Mouse (Mus musculus) adrenal gland, postnatal 14 days (tissue): Measurements from ENCODE around the gene Tomm22. TPM values are rescaled to one million over a fixed set of nuclear protein-coding genes. Genes with fewer than 3 reads are reported as not detected.

Experiments
- DNase-seq: peaks from one replicate; pipeline ENCODE4 v3.0.0; 2021; ENCODE audit warnings: mixed read lengths
- total RNA-seq: library from RNA; stranded (reverse); gene quantifications from 2 replicates; pipeline ENCODE4 v1.2.3, GENCODE M21; 2021

Gene Tomm22
- total RNA-seq, 1 experiment from 2014 or later, result 116 TPM

DNA sequence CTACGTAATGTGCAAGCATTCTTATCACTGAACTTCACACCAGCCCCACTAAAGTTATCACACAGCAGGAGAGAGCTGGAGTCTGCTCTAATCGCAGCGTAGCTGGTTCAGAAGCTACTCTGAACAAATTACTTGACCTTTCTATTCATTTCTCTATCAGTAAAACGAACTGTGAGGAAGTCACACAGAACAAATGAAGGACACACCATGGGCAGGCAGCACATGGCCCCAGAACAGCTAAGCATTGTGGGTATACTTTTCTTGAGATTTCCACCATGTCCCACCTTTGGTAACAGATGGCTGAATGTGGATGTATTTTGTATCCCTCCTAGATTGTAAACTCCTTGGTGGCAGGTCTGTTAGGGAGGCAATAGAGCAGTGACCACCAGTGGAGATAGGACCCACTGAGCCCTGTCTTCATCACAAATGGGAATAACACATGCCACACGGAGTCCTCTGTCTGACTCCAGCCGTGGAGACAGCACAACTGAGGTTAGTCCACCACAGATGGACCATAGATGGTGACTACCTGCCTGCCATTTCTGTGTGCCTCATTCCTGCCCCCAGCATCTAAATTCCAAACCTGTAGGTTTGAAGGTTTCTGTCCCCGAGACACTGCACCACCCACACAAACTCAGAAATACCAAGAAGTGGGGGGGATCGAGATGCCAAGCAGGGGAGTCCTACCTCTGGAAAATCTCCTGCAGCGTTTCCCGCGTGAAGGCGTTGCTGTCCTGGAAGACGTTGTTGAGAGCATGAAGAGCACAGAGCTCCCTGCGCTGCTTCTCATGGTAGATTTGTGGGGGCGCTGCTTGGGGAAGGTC is 15.6 kb downstream of the Tomm22 start:
- no peak for DNase-seq

DNA sequence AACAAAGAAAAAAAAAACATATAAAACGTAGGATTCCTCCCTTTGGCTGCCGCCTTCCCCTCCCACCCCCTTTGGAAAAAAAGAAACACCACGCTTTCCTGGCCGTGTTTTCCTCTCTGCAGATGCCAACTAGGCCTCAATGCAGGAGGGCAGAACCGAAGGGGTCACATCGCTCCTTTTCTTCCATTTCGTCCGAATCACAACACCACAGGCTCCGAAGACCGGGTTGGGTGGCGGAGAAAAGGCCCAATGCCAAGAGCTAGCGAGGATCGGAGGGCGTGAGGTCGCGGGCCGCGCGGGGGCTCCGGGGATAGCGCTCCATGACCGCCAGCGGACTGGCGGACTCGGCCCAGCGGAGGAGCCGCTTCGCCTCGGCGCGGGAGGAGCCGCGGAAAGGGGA is 16.5 kb downstream of the Tomm22 start:
- DNase-seq, result peak; percentile 64

DNA sequence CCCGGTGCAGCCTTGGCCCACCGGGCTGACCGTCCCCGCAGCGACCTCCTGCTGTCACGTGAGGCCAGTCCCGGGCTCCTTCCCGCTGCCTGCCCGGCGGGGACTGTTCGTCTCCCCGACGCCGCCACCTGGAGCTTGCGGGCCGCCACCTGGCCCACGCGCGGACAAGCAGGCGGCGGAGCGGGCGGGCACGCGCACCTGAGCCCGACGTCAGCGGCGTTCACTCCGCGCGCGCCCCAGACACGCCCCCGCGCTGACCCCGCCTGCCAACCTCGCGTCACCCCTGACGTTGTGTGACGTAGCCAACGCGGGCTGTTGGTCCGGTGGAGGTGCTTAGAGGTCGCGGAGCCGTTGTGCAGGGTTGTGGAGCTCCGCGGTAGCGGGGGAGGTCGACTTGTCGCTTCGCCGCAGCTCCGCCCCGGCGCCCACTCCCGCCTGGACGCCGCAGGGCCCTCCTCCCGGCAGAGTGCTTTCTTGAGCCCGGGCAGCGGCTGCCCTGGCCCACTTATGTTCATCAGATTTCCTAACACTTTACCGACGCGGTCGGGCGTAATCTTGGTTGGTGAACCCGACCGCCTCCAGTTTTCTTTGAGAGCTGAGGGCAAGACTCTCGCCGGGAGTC is 17.1 kb downstream of the Tomm22 start, which contains the start of gene Josd1:
TSS of gene Josd1 (minus strand) at position 274 of the 622 bp plus-strand sequence.
- peak; percentile 98 for DNase-seq

DNA sequence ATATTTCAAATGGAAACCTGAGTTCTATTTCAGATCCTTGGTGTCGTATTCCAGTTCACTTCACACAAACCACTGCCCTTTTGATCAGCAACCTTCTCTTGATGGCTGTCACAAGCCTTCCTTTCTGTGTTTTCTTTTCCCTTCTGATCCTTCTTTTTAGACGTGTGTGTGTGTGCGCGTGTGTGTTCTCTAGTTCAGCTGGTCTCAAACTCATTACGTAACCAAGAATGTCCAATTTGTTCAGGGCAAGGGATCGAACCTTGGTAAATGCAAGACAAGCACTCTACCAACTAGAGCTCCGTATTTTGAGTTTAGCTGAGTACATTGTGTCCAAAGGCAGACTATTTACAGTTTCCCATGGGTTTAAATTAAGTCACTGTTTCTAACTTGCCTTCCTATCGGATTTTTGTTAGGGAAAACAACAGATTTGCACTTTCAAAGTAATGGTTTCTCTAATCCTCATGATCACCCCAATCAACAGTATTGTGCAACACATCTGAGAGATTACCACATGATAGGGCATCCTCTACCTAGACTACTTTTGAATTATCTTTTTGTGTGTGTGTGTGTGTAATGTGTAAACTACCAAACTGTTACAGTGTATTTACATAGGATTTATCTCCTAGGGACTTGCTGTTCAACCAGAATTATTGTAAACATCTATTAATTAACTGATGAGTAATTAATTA is 17.8 kb downstream of the Tomm22 start:
- no peak for DNase-seq

DNA sequence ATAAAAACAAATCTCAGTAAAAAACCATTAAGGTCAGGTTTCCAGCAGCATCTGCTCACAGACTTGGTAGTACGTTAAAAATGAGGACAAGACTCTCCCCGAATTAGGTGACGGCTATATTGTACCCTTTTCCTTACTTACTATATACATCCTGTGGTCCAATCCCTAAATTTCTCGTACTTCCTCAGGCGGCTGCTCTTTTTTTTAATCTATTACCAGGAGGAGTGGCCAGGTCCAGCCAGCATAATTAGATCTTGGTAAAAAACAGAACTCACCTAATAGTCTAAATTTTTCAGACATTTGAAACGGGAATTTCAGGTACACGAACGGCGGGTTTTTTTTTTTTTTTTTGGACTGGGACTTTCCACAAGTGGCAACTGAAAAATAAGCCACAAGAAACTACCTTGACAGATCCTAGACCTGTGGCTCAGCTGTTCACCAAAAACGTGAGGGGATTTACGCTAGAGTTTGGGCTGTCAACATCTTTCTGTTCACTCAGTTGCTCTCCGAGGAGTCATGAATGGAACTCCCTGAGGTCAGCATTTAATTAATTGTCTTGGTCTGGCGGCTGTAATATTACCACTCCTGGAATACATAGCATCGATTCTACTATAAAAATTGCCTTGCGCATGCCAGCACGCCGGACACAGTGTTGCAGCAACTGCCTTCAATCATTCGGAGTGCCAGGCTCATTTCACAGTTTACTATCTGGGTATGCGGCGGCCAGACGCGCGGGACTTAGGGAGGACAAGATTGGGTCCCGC is 19.2 kb downstream of the Tomm22 start:
- DNase-seq, result no peak

DNA sequence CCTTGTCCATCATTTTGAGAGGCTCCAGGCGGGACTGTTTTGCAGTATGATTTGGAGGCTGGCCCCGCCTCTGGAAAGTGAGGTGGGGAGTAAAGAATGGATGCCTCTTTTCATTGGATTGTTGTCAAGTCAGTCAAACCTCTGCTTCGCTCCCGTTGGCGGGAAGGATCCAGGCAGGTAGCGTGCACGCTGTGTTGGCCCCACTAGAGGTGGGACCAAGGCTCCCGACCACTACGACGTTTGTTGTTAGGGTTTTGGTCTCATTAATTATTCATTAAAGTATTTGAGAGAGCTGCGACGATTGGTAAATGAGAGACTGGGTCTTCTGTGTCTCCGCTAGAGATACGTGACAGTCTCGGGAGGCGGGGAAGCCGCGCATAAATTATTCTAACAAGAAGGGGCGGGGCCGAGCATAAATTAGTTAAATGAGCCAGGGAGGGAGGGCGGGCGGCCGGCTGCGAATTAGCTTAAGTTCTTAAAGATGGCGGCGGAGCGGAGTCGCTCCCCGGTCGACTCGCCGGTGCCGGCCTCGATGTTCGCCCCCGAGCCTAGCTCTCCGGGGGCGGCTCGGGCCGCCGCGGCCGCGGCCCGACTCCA is 19.9 kb downstream of the Tomm22 start, which contains the start of gene Gtpbp1:
TSS of gene Gtpbp1 (plus strand) at position 420 of the 597 bp plus-strand sequence.
- peak; percentile 97 for DNase-seq

DNA sequence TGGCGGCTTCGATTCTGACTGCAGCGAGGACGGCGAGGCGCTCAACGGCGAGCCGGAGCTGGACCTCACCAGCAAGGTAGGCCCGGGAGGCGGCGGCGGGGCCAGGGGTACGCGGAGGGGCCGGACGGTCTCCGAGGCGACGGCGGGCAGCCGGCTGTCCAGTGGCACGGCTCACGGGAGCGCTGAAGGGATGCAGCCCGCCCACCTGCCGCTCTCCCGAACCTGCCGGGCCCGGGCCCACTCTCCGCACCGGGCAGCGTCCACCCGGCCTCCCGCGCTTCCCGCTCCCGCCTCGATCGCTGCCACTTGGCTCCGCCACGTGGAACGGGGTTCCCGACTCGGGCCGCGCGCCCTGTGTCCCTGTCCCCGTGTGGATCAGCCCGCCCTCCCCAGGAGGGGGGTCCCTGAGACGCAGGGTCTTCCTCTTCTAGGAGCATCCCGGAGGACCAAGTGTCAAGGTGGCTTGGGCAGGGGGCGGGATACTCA is 20.4 kb downstream of the Tomm22 start:
- no peak for DNase-seq

DNA sequence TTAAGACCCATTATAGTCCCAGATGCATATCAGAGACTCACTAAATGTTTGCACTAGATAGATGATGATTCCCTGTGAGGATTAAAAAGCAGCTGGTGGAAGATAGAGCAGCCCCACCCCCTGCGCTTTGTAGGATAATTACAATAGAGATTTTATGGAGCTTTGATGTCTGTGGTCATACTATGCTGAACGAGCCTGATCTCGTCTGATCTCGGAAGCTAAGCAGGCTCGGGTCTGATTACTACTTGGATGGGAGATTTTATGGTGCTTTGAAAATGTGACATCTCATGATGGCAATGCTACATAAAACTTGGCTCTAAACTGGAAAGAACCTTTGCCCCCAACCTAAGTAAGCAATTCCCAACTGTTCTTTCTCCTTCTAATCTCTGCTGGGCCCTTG is 21.7 kb downstream of the Tomm22 start:
- no peak for DNase-seq

DNA sequence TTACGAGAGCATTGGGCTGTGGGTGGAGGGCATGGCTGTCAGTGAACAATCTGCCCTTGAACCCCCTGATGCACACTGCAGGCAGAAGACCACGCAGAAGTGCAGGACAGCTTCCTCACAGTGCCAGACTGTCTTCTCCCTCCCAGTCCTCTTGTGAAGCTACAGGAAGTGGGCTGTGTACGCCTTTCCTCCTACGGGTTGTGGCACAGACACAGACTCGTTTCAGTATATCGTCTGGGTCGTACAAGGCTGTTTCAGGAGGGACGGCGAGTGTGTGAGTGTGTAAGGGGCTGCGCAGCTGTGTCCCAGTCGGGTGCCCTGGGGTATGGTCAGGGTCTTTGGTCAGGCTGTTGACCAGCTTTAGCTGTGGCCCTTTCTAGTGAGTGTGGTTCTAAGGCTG is 23.1 kb downstream of the Tomm22 start:
- DNase-seq, result no peak

DNA sequence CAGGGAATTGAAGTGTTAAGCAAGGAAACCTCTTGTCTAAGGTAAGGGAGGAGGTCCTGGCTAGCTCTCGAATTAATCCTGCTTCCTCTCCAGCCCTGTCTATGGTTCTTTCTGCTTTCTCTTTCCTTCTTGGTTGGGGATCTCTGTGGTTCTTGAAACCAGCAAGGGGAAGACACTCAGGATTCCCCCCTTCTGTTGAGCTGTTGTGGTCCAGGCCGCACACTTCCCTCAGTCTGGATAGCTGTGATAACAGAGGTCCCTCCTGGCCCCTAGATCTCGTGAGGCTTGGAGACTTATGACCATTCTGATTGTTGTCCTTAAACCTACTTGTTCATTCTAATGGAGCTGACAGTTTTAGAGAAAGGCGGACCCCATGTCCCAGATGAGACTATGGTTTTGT is 23.9 kb downstream of the Tomm22 start:
- no peak for DNase-seq

DNA sequence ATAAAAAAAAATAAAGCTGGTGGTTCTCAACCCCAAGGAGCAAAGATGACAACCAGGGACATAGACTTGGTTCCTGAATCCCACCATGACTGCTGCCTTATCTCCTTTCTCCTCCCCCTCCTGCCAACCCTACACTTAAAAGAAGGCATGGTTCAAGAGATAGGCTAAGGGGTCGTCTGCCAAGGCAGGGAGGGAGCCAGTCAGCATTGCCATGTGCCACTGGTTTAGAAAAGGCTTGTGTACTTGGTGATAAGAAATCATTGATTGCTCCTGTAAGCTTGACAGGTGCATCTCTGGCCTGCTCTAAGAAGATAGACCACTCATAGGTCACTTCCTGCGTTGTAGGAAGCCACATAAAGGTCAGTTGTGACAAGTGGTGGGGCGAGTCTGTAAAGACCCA is 24.9 kb downstream of the Tomm22 start:
- no peak for DNase-seq

DNA sequence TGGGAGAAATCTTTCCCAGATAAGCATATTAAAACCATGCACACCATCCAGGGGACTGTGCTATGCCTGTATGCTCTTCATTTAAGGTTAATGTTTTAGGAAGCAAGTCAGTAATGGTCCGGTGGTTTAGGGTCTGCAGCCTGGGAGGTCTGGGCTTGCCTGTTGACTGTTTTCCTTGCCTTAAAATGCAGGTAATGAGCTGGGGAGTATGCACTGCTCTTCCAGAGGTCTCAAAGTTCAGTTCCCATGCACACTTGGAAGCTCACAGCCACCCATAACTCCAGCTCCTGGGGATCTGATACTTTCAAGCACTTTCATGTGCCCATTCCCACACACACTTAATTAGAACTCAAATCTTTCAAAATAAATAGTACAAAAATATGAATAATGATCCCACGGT is 25.8 kb downstream of the Tomm22 start:
- no peak for DNase-seq

DNA sequence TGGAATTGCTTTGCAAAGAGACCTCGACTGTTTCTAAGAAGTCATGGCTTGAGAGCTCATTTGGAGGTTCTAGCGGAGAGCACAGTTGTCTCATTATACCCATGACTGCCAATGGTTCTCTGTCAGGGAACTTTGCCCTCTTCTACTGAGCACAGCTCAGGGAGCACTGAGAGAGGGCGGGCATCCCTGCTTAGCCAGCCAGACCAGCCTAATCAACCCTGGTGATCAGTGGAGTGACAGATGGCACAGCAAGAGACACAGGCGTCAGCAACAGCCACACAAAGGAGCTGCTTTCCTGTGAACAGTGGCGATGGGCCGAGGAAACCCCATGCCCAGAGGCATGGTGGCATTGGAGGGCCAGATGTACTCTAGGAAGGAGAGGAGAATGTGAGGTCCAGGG is 26.4 kb downstream of the Tomm22 start:
- no peak for DNase-seq

DNA sequence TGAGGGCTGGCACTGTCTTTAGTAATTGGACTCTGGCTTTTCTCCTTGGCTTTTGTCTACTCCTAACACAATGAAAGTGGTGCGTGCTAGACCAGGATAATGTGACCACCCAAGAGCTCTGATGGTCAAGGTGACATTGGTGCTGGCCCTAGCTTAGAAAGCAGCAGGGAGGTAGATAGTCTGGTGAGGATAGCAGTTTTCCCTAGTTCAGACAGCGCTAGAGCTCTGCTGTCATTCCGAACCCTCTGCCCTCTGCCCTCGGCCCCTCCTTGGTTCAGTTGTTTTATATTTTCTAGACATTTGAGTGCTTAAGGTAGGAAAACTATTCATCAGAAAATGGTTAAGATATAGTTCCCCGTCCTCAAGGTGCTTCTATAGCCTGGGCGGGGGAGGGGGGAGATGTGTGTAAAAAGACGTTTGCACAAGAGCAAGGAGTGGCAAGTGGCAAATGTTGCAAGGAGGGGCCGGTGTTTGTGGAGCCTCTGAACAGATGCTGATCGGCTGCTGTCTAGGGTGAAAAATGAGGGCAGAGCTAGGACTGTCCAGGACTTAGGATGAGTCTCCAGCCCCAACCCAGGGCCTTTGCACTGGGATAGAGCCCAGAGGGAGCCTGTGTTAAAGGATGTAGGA is 27.0 kb downstream of the Tomm22 start:
- no peak for DNase-seq

DNA sequence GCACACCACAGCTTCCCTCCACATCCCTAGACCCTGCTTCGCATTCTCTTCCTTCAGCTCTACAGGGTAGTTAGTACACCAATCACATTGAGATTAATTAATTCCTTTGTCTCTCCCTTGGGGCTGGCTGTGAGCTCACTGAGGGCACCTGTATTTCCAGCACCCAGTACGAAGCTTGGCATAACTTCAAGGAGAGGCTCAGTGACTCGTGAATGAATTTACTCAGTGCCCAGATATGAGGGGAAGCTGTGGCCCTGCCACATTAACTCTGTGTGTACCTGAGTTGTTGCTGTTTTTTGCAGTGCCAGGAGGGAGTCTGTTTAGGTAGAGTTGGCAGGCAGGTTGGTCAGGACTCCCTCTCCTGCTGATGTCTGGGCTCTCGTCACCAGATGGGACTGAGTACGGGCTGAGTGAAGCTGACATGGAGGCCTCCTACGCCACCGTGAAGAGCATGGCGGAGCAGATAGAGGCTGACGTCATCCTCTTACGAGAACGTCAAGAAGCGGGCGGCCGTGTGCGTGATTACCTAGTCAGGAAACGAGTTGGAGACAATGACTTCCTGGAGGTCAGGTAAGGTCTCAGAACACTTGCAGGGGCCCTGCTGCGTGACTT is 36.0 kb downstream of the Tomm22 start:
- DNase-seq, result no peak

DNA sequence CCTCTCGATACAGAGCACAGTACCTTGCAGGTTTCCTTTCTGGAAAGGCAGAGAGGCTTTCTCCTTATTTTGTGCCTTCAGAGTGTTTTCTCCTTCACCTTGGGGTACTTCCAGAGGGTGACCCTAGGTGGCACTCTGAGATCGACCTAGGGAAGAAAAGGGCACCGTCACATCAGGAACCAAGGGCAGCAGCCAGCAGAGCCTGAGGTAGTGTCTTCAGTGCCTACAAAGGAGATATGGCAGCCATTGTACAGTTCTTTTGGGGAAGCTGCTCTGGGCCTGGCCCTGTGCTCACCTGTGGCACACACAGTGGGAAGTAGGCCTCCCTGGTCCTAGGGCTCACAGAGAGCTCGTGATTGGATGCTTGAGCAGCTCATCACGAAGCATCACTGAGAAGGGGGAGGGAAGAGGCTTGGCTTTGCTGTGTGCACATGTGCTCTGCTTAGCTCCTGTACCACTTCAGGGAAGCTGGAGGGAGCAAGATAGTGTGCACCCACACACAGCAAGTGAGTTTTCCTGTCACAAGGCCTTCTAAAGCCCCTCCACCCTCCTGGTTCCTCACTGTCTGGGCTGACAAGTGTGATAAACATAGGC is 37.7 kb downstream of the Tomm22 start:
- no peak for DNase-seq

DNA sequence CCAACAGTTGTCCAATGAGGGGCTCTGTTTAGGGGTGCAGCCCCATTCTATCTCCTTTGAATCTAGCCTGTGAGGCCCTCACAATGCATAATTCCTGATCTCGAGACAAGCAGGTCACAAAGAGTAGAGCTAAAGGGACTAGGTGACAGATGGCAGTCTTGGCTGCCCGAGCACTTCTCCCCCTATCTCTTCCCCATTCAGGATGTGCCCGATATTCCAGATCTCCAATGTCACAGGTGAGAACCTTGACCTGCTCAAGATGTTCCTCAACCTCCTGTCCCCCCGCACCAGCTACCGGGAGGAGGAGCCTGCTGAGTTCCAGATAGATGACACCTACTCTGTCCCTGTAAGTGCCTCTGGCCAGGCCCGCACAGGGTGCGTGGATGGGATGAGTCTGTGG is 45.0 kb downstream of the Tomm22 start:
- DNase-seq, result no peak

DNA sequence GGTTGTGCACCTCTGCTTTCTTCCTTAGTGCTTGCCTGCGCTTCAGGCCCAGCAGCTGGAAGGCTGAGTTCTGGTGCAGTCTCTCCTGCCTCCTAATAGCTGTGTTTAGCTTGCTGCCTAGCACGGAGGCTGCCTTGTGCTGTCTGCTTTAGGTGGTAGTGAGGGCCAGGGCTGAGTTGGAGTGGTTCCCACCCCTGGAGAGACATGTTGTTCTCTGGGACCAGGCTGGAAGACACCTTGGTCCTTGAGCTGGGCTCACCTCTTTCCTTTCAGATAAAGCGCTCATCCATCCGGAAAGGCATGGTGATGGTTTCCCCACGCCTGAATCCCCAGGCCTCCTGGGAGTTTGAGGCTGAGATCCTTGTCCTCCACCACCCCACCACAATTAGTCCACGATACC is 46.0 kb downstream of the Tomm22 start:
- no peak for DNase-seq

DNA sequence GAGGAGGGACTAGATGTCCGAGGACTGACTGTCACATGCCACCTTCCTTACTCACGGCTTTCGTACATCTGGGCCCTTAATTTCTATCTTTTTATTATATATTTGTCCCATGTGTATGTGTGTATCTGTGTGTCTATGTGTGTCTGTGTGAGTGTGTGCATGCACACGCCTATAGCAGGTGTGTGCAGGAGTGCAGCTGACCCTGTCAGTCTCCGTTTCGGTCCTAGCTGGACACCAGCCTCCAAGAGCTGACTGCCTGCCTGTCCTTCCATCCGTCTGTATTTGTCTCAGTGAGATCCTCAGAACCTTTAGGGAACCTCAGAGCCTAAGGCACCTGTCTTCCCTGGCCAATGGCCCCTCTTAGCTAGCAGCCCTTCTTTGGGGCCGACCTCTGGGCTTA is 49.6 kb downstream of the Tomm22 start:
- no peak for DNase-seq

DNA sequence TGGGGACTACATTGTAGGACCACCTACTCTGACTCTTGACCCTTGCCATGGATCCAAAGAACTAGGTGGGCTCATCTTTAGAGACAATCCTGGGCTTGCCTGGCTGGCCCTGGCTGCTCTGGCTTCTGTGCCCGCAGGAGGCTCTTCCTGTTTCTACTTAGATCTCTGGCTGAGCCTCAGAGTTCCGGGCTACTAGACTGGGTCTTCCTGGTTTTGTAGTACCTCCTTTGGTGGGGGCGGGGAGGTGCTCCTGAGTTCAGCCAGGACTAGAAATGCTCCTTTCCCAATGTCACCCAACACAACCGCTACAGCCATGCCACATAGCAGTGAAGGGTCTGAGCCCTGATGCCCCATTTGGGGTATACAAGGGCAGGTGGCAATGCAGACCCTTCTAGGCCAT is 50.1 kb downstream of the Tomm22 start:
- DNase-seq, result no peak
